Mouse (Mus musculus): ENCODE measurements around the gene Tcf7l2. TPM values are rescaled to one million over a fixed set of nuclear protein-coding genes. Genes with fewer than 3 reads are reported as not detected.

Tcf7l2 gene
- polyA plus RNA-seq, 1 experiment = 5.4 TPM

DNA sequence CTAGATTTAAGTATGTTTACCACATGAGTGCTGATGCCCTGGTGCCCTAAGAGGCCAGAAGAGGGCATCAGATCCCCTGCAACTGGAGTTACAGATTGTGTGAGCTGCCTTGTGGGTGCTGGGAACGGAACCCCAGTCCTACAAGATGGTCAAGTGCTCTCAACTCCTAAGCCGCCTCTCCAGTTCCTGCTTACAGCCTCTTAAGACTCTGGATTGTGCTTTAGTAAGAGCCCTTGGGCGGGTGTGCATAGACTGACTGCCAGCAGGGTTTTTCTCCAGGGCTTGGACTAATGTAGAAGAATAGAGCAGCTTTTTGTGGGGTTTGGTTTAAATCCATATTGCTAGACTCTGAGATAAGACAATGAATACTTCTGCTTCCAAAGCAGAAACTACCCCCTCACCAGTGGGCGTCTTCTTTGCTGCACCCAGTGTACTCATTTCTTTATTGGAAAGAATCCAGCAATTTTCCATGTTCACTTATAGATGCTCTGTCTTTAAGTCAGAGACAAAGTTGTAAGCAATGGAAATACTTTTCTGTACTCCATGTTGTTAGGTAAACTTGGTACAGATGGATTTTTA lies 92.3 kb downstream of the Tcf7l2 start:
- TF ChIP-seq POLR2A (IDR thresholded peaks at IDR 0.05; ENCODE audit: insufficient read length, low read depth) (no peak), SRF (IDR thresholded peaks at IDR 0.05; ENCODE audit: control insufficient read depth, insufficient read length, low read depth) (no peak), E2F4 (IDR thresholded peaks at IDR 0.05; ENCODE audit: insufficient read depth) (no peak), TCF12 (IDR thresholded peaks at IDR 0.05; ENCODE audit: insufficient read depth, poor library complexity, severe bottlenecking) (no peak), TCF3 (IDR thresholded peaks at IDR 0.05; ENCODE audit: insufficient read length, low read depth) (no peak), USF1 (IDR thresholded peaks at IDR 0.05; ENCODE audit: low read depth) (no peak), CEBPB (IDR thresholded peaks at IDR 0.05; ENCODE audit: insufficient read depth, poor library complexity, severe bottlenecking) (no peak), REST (IDR thresholded peaks at IDR 0.05; ENCODE audit: insufficient read depth, insufficient read length) (no peak), MYOD1 (IDR thresholded peaks at IDR 0.05; ENCODE audit: control insufficient read depth in 1 of 3, insufficient read length in 2 of 3, low read depth in 2 of 3) (no peak), POLR2AphosphoS2 (IDR thresholded peaks at IDR 0.05; ENCODE audit: insufficient read length, low read depth) (no peak), MAX (IDR thresholded peaks at IDR 0.05; ENCODE audit: low read depth) (no peak), MYOG (IDR thresholded peaks at IDR 0.05; ENCODE audit: control insufficient read depth in 1 of 3, insufficient read depth in 1 of 3, insufficient read length in 2 of 3, low read depth in 2 of 3) (no peak)
- Histone ChIP-seq H3K27me3 (ENCODE audit: control insufficient read depth, insufficient read depth, insufficient read length) (no peaks in the 10 kb centered on the region), H3K4me2 (ENCODE audit: low read depth) (no peak overlapping the region), H3K79me2 (ENCODE audit: control insufficient read depth, insufficient read depth) (peaks cover 10% of the 10 kb centered on the region), H3ac (ENCODE audit: control insufficient read depth, insufficient read length) (no peak overlapping the region), H3K36me3 (ENCODE audit: control insufficient read depth, insufficient read depth) (no peaks in the 10 kb centered on the region), H3K4me3 (no peak overlapping the region)

DNA sequence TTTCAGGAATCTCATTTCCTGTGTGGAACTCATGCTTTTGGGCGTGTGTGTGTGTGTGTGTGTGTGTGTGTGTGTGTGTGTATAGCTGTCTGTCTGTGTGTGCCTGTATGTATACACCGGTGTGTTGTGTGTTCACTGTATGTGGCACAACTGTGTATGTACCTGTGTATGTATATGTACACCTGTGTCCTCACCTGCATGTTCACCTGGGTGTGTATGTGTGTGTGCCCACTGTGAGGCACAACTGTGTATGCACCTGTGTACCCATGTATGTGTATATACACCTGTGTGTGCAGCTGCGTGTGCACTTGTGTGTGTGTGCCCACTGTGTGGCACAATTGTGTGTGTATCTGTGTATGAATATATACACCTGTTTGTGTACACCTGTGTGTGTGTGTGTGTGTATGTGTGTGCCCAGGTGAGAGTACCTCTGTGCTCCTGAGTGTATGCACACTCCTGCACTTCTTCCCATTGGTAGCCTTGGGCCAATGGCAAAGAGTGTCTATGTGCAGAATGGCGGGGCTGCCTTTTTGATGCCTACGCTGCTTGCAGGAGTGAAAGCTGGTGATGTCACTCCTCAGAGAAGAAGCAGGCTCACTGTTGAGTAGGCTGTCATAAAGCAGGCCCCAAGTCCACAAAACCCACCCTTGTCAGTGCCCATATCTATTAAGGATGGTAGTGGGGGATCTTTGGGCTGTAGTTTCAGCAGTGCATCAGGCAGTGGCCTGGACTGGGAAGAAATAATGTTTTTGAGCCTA lies 95.5 kb downstream of the Tcf7l2 start:
- H3K27me3 ChIP-seq (ENCODE audit: control insufficient read depth, insufficient read depth, insufficient read length) = no peaks in the 10 kb centered on the region
- peaks cover 10% of the 10 kb centered on the region for H3K79me2 ChIP-seq (ENCODE audit: control insufficient read depth, insufficient read depth)
- no peak overlapping the region for H3K4me3 ChIP-seq
- H3K36me3 ChIP-seq (ENCODE audit: control insufficient read depth, insufficient read depth) = no peaks in the 10 kb centered on the region
- no peak overlapping the region for H3ac ChIP-seq (ENCODE audit: control insufficient read depth, insufficient read length)
- TF ChIP-seq REST (IDR thresholded peaks at IDR 0.05; ENCODE audit: insufficient read depth, insufficient read length) (no peak), USF1 (IDR thresholded peaks at IDR 0.05; ENCODE audit: low read depth) (no peak), E2F4 (IDR thresholded peaks at IDR 0.05; ENCODE audit: insufficient read depth) (no peak), MYOG (IDR thresholded peaks at IDR 0.05; ENCODE audit: control insufficient read depth in 1 of 3, insufficient read depth in 1 of 3, insufficient read length in 2 of 3, low read depth in 2 of 3) (no peak), TCF3 (IDR thresholded peaks at IDR 0.05; ENCODE audit: insufficient read length, low read depth) (no peak), POLR2AphosphoS2 (IDR thresholded peaks at IDR 0.05; ENCODE audit: insufficient read length, low read depth) (no peak), CEBPB (IDR thresholded peaks at IDR 0.05; ENCODE audit: insufficient read depth, poor library complexity, severe bottlenecking) (no peak)
- no peak overlapping the region for H3K4me2 ChIP-seq (ENCODE audit: low read depth)

DNA sequence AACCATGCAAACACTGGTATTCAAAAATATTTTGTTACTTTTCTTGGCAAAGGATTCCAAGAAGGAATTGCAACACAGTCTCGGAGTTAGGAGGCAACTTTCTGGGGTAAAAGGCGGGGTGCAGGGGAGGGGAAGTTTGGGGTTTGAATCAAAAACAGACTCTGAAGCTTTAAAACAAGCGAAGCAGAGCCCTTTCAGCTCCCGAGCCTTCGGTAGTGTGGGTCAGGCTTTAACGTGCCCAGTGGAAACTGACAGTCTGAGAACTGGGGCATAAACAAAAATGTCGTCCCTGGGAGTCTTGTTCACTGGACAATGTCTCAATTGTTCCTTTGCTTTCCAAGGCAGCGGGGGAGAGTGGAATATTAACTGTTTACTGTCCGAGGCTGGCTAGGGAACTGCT lies 96.3 kb downstream of the Tcf7l2 start:
- TF ChIP-seq POLR2A (IDR thresholded peaks at IDR 0.05; ENCODE audit: insufficient read length, low read depth) (no peak), TCF3 (IDR thresholded peaks at IDR 0.05; ENCODE audit: insufficient read length, low read depth) (no peak), REST (IDR thresholded peaks at IDR 0.05; ENCODE audit: insufficient read depth, insufficient read length) (no peak), MAX (IDR thresholded peaks at IDR 0.05; ENCODE audit: low read depth) (no peak), POLR2AphosphoS2 (IDR thresholded peaks at IDR 0.05; ENCODE audit: insufficient read length, low read depth) (no peak), CEBPB (IDR thresholded peaks at IDR 0.05; ENCODE audit: insufficient read depth, poor library complexity, severe bottlenecking) (no peak), USF1 (IDR thresholded peaks at IDR 0.05; ENCODE audit: low read depth) (no peak), MYOG (IDR thresholded peaks at IDR 0.05; ENCODE audit: control insufficient read depth in 1 of 3, insufficient read depth in 1 of 3, insufficient read length in 2 of 3, low read depth in 2 of 3) (no peak), TCF12 (IDR thresholded peaks at IDR 0.05; ENCODE audit: insufficient read depth, poor library complexity, severe bottlenecking) (no peak), SRF (IDR thresholded peaks at IDR 0.05; ENCODE audit: control insufficient read depth, insufficient read length, low read depth) (no peak), MYOD1 (IDR thresholded peaks at IDR 0.05; ENCODE audit: control insufficient read depth in 1 of 3, insufficient read length in 2 of 3, low read depth in 2 of 3) (no peak), E2F4 (IDR thresholded peaks at IDR 0.05; ENCODE audit: insufficient read depth) (no peak)
- Histone ChIP-seq H3K36me3 (ENCODE audit: control insufficient read depth, insufficient read depth) (no peaks in the 10 kb centered on the region), H3K4me3 (no peak overlapping the region), H3ac (ENCODE audit: control insufficient read depth, insufficient read length) (no peak overlapping the region), H3K79me2 (ENCODE audit: control insufficient read depth, insufficient read depth) (peaks cover 10% of the 10 kb centered on the region), H3K4me2 (ENCODE audit: low read depth) (no peak overlapping the region), H3K27me3 (ENCODE audit: control insufficient read depth, insufficient read depth, insufficient read length) (no peaks in the 10 kb centered on the region)

DNA sequence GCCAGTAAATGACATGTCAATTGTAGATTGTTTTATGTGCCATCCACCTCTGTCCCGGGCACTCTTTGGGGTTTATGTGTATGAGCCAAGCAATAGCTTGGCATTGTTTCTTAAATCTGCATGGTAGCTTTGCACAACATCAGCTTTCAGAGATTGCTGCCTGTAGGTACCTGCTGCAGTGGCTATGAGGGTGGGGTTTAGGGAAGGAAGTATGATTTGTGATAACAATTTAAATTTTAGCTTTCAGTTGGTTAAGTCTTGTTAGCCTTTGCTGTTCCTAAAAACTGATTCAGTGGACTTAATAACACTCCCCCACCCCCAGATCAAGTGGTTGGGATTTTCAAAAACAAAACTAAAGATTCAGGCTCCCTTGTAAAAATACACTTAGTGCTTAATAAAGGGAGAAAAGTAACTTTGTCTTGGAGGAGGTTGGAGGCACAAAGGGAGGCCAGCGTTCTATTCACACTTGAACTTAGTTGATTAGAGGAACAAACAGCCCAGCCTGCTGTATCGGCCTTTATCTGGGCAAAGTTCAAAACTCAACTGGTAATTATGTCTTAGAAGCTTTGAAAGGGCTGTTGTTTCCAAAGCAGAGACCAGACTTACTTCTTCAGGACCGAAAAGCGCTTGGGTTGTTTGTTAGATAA lies 96.9 kb downstream of the Tcf7l2 start:
- Histone ChIP-seq H3K4me2 (ENCODE audit: low read depth) (no peak overlapping the region), H3K4me3 (no peak overlapping the region), H3K36me3 (ENCODE audit: control insufficient read depth, insufficient read depth) (no peaks in the 10 kb centered on the region), H3K27me3 (ENCODE audit: control insufficient read depth, insufficient read depth, insufficient read length) (no peaks in the 10 kb centered on the region), H3K79me2 (ENCODE audit: control insufficient read depth, insufficient read depth) (peaks cover 6% of the 10 kb centered on the region), H3ac (ENCODE audit: control insufficient read depth, insufficient read length) (no peak overlapping the region)
- no peak for TF ChIP-seq MAX (IDR thresholded peaks at IDR 0.05; ENCODE audit: low read depth)
- TF ChIP-seq SRF (IDR thresholded peaks at IDR 0.05; ENCODE audit: control insufficient read depth, insufficient read length, low read depth) = no peak
